Mouse (Mus musculus) thymus, adult 2 months (tissue): Measurements from ENCODE around the gene Slc25a43. TPM values are rescaled to one million over a fixed set of nuclear protein-coding genes. Genes with fewer than 3 reads are reported as not detected.
A peak's percentile ranks its signal among the peaks of the same experiment; 100 is the strongest.

Experiments
- DNase-seq: peaks from one replicate; pipeline ENCODE4 v3.0.0; 2021
- H3K27ac ChIP-seq: fragments of 200-500 bp; 2 replicates; pipeline ENCODE4 v1.5.1; 2012; ENCODE audit warnings: low read length, control low read depth; ENCODE audit not compliant: control insufficient read depth, insufficient read depth
- H3K27me3 ChIP-seq: fragments of 200-500 bp; 2 replicates; pipeline ENCODE4 v1.6.1; 2012; ENCODE audit warnings: mild to moderate bottlenecking, low read length, moderate library complexity, mixed read lengths; ENCODE audit not compliant: control insufficient read depth, insufficient read depth
- H3K36me3 ChIP-seq: fragments of 200-500 bp; 2 replicates; pipeline ENCODE4 v1.6.1; 2012; ENCODE audit warnings: mild to moderate bottlenecking, low read length, moderate library complexity; ENCODE audit not compliant: control insufficient read depth, insufficient read depth
- H3K4me1 ChIP-seq: fragments of 200-500 bp; replicated peaks from 2 replicates; pipeline ENCODE4 v1.6.1; 2012; ENCODE audit warnings: low read length; ENCODE audit not compliant: control insufficient read depth, insufficient read depth
- H3K4me3 ChIP-seq: fragments of 200-500 bp; 2 replicates; pipeline ENCODE4 v1.5.1; 2012; ENCODE audit warnings: mild to moderate bottlenecking, low read length, control low read depth, moderate library complexity; ENCODE audit not compliant: control insufficient read depth, insufficient read depth
- CTCF ChIP-seq: fragments of 200-500 bp; IDR thresholded peaks from 2 replicates; pipeline ENCODE4 v1.5.1; 2012; ENCODE audit warnings: mild to moderate bottlenecking, control low read depth, low read length, moderate library complexity, borderline replicate concordance; ENCODE audit not compliant: control insufficient read depth, poor library complexity, insufficient read depth; ENCODE audit errors: extremely low read depth
- POLR2A ChIP-seq: fragments of 200-500 bp; IDR thresholded peaks from 2 replicates; pipeline ENCODE4 v1.6.1; 2012; ENCODE audit warnings: mild to moderate bottlenecking, low read length, control low read depth, moderate library complexity; ENCODE audit not compliant: control insufficient read depth, poor library complexity, insufficient read depth; ENCODE audit errors: extremely low read depth
- WGBS: fragments of 180-500 bp; shearing (Covaris S2); methylation state at CpG from one replicate; pipeline ENCODE4 v1.1.7; 2018; 5-methylcytosine and 5-hydroxymethylcytosine counted together
- polyA plus RNA-seq: library from polyadenylated mRNA; depleted of rRNA; stranded (reverse); fragments of >200 nt; gene quantifications from 2 replicates; pipeline ENCODE4 v1.2.3, GENCODE M21; 2012; rRNA removed

Slc25a43 gene
- polyA plus RNA-seq, 1 experiment: 2.2 TPM

DNA sequence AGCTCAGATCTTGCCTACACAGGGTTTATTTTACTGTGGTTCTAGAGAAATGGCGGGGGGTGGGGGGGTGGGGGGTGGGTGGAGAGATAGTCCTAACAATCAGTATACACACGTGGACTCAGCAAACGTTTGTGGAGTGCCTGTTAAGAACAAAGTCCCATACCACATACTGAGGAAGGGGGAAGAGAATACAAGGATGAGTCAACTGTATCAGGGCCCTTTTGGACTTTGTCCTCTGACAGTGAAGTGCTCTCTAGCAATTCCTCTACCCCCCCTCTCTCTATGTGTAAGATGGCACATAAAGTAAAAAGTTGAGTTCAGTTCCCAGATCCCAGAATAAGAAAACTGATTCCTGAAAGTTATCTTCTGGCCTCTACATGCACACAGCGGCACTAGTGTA, 76.1 kb downstream of the Slc25a43 start:
- DNase-seq: no peak
- H3K4me1 ChIP-seq: no peaks in the 10 kb centered on the region
- 93% methylated on average over 4 of the region's 4 CpGs for WGBS
- no peaks in the 10 kb centered on the region for H3K36me3 ChIP-seq
- no peak overlapping the region for H3K27ac ChIP-seq
- H3K27me3 ChIP-seq: no peaks in the 10 kb centered on the region
- H3K4me3 ChIP-seq: no peak overlapping the region
- no peak for TF ChIP-seq CTCF
- no peak for TF ChIP-seq POLR2A

DNA sequence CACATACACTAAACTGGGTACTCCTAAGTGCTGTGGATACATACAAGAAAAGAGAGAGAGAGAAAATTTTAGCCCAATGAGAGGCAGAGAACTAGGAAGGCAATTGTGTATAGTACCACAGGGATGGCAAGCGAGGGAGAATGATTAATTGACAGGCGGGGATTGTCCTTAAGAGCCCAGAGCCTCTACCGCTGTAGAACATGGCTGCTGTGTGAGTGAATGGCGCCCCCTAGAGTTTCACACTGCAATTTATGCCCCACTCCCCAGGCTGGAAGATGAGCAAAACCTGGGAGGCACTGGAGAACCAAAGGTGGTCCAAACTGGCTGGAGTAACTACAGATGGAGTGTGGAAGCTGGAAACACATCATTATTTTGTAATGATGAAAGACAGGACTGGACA, 76.7 kb downstream of the Slc25a43 start:
- H3K27me3 ChIP-seq: no peaks in the 10 kb centered on the region
- no peaks in the 10 kb centered on the region for H3K4me1 ChIP-seq
- peak; percentile 29 for DNase-seq
- no peak overlapping the region for H3K27ac ChIP-seq
- no peaks in the 10 kb centered on the region for H3K36me3 ChIP-seq
- TF ChIP-seq POLR2A: no peak
- TF ChIP-seq CTCF: no peak
- WGBS: 33% methylated on average over 4 of the region's 4 CpGs
- H3K4me3 ChIP-seq: no peak overlapping the region

DNA sequence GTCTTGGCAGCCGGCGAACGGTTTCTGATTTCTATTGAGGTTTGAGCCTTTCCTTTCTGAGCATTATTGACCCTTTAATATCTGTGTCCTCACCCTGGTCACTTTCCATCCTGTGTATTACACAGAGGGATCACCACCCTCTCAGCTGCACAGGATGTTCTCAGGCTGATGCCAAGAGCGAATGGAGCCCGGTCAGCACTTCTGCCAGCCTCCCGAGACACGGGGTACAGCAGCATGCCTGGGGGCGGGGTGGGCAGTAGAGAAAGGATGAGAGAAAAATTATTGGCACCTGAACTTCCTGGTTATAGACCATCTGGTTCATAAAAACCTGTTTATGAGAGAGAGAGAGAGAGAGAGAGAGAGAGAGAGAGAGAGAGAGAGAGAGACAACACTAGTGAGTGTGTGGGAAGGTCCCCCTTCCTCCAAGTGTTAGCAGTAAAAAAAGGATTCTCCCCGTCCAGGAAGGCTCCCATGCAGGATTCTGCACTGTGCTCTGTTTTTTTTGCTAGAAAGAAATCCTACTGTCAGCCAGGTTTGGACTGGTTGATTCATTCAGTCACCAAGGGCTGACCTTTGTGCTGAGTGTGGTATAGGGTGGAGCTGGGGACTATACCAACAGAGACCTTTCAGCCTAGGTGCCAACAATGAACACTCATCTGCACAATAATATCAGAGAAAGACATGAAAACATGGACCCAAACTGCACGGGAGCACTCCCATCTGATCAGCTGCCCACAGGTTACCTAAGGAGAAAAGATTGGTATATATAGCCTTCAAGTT, 80.7 kb downstream of the Slc25a43 start:
- no peak overlapping the region for H3K27ac ChIP-seq

DNA sequence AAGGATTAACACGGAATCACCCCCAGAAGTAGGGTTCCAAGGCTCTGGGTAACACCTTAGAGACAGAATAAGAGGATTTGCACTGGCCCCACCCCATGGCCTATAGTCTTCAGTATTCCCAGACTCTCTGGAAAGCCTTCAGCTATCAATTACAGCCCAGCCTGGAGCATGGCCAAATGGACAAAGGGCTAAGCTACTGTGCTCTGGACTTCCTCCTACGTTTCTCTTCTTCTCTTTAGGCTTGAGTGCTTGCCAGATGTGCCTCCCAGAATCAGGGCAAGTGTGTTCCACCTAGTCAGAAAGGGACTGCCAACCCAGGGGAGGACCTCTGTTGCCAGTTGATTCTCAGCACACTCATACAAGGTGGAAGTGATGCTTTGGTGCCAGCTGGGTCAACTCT, 81.6 kb downstream of the Slc25a43 start:
- Histone ChIP-seq H3K27ac (no peak overlapping the region), H3K27me3 (no peaks in the 10 kb centered on the region), H3K4me3 (no peak overlapping the region), H3K4me1 (no peaks in the 10 kb centered on the region), H3K36me3 (no peaks in the 10 kb centered on the region)
- TF ChIP-seq CTCF: no peak
- no peak for TF ChIP-seq POLR2A
- no peak for DNase-seq
- 82% methylated on average over 2 of the region's 2 CpGs for WGBS

More for the DNA sequence above, 80.7 kb downstream of the Slc25a43 start:
- WGBS: 96% methylated on average over 10 of the region's 10 CpGs
- TF ChIP-seq CTCF (no peak), POLR2A (no peak)
- Histone ChIP-seq H3K4me3 (no peak overlapping the region), H3K27me3 (no peaks in the 10 kb centered on the region), H3K36me3 (no peaks in the 10 kb centered on the region), H3K4me1 (no peaks in the 10 kb centered on the region)
- DNase-seq: no peak

Other genes starting within 250 kb of the Slc25a43 start
- gene Pgrmc1, start 145.5 kb upstream of the Slc25a43 start, polyA plus RNA-seq: 65.5 and 78.0 TPM in 2 replicates
- 0.41 and 0.42 TPM in 2 replicates for gene Akap17b, start 98.3 kb upstream of the Slc25a43 start, polyA plus RNA-seq
- 920 and 977 TPM in 2 replicates for gene Slc25a5, start 52.0 kb downstream of the Slc25a43 start, polyA plus RNA-seq
- 45.9 and 53.4 TPM in 2 replicates for gene Ube2a, start 130.2 kb downstream of the Slc25a43 start, polyA plus RNA-seq
- 15.3 and 18.9 TPM in 2 replicates for gene C330007P06Rik, start 130.5 kb downstream of the Slc25a43 start, polyA plus RNA-seq
- gene Nkrf, start 159.2 kb downstream of the Slc25a43 start, polyA plus RNA-seq: 1.2 and 1.7 TPM in 2 replicates
- 122 and 156 TPM in 2 replicates for gene Sept6, start 248.1 kb downstream of the Slc25a43 start, polyA plus RNA-seq